Mouse (Mus musculus) forebrain, embryonic 14.5 days (tissue): ENCODE results near the gene Tgfbi. TPM values are rescaled to one million over a fixed set of nuclear protein-coding genes. Genes with fewer than 3 reads are reported as not detected.

Experiments used
- ATAC-seq: fragments of 200-750 bp; cut with Nextera tagmentation; 2 replicates; pipeline ENCODE4 v1.8.0; 2017; ENCODE audit warnings: mild to moderate bottlenecking, moderate library complexity
- DNase-seq: peaks from one replicate; pipeline ENCODE4 v3.0.0-alpha.2; 2015; ENCODE audit warnings: low spot score
- H3K27ac ChIP-seq: fragments of 300-500 bp; sonication (generic); 2 replicates; pipeline ENCODE4 v1.5.1; 2014; ENCODE audit warnings: low read depth, mild to moderate bottlenecking, control low read depth, low read length, moderate library complexity
- H3K27me3 ChIP-seq: fragments of 300-500 bp; sonication (generic); replicated peaks from 2 replicates; pipeline ENCODE4 v1.6.1; 2014; ENCODE audit warnings: low read length, control low read depth, mixed read lengths; ENCODE audit not compliant: control insufficient read depth, insufficient read depth
- H3K36me3 ChIP-seq: fragments of 300-500 bp; sonication (generic); 2 replicates; pipeline ENCODE4 v1.6.1; 2014; ENCODE audit warnings: low read length, control low read depth; ENCODE audit not compliant: control insufficient read depth, insufficient read depth
- H3K4me1 ChIP-seq: fragments of 300-500 bp; sonication (generic); 2 replicates; pipeline ENCODE4 v1.6.1; 2014; ENCODE audit warnings: antibody characterized with exemption, low read length, control low read depth; ENCODE audit not compliant: control insufficient read depth, insufficient read depth
- H3K4me2 ChIP-seq: fragments of 300-500 bp; sonication (generic); 2 replicates; pipeline ENCODE4 v1.6.1; 2014; ENCODE audit warnings: mild to moderate bottlenecking, control low read depth, low read length
- H3K4me3 ChIP-seq: fragments of 300-500 bp; sonication (generic); 2 replicates; pipeline ENCODE4 v1.5.1; 2014; ENCODE audit warnings: low read depth, low read length, control low read depth
- H3K9ac ChIP-seq: fragments of 300-500 bp; sonication (generic); 2 replicates; pipeline ENCODE4 v1.6.1; 2014; ENCODE audit warnings: mild to moderate bottlenecking, low read length, control low read depth, moderate library complexity
- H3K9me3 ChIP-seq: fragments of 300-500 bp; sonication (generic); replicated peaks from 2 replicates; pipeline ENCODE4 v1.6.1; 2016; ENCODE audit warnings: low read length, control low read depth, mixed read lengths; ENCODE audit not compliant: control insufficient read depth
- WGBS: fragments of 180-500 bp; shearing (Covaris S2); extraction: QIAGEN DNeasy Blood & Tissue Kit; methylation state at CpG from one replicate; pipeline ENCODE4 v1.1.7; 2014; 5-methylcytosine and 5-hydroxymethylcytosine counted together
- polyA plus RNA-seq: library from polyadenylated mRNA; unstranded; fragments of >200 nt; fragmentation: Nextera tagmentation; extraction: Ambion mirVana; gene quantifications from 2 replicates; pipeline ENCODE4 v1.2.1, GENCODE M21; 2014

Tgfbi gene
- polyA plus RNA-seq, 1 experiment from 2014 or later = 3.8 TPM

DNA sequence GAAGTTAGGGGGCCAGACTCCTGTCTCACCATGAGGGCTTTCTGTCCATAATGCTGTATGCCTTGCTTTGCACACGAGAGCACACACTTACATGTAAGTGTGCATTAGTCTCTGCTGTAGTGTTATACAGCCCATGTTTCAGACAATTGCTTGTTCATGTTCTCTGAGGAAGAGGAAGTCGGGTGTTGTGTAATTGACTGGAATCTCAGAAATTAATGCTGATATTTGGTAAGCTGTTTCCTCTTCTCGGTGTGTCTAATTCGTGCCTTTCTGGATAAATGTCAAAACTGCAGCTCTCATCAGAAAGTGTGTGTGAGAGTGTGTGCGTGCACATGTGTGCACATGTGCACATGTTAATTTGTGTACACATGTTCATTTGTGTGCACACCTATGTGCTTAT is 16.1 kb upstream of the Tgfbi start:
- Histone ChIP-seq H3K9me3 (no peaks in the 10 kb centered on the region), H3K4me1 (peaks cover 14% of the 10 kb centered on the region), H3K4me3 (no peak overlapping the region), H3K4me2 (no peak overlapping the region), H3K36me3 (no peaks in the 10 kb centered on the region), H3K9ac (no peak overlapping the region), H3K27me3 (no peaks in the 10 kb centered on the region), H3K27ac (no peak overlapping the region)
- WGBS = 91% methylated on average over 5 of the region's 5 CpGs
- DNase-seq (no peak), ATAC-seq (no peak)

DNA sequence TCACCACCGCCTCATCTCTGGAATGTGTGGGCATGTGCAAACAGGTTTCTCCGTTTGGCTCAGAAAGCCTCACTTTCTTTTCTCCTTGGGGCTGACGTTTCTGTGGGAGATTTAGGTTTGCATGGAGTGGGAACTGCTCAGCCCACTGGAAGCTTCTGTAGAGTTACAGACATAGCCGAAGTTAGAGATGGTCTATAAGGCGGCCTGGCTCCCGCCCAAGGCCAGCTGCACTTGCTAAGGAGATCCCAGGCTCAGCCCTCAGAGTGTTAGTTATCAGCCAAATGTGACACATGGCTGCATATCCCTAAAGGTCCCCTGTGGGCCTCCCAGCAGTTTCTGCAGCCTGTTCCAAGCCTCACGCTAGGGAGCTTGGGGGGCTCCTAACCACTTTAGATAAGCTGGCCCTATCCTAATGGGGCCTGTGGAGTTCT is 15.3 kb upstream of the Tgfbi start:
- Histone ChIP-seq H3K4me1 (peaks cover 15% of the 10 kb centered on the region), H3K27me3 (no peaks in the 10 kb centered on the region), H3K4me3 (no peak overlapping the region), H3K9me3 (no peaks in the 10 kb centered on the region), H3K27ac (no peak overlapping the region), H3K9ac (no peak overlapping the region), H3K36me3 (no peaks in the 10 kb centered on the region), H3K4me2 (no peak overlapping the region)
- DNase-seq (no peak), ATAC-seq (no peak)
- 73% methylated on average over 7 of the region's 7 CpGs for WGBS

DNA sequence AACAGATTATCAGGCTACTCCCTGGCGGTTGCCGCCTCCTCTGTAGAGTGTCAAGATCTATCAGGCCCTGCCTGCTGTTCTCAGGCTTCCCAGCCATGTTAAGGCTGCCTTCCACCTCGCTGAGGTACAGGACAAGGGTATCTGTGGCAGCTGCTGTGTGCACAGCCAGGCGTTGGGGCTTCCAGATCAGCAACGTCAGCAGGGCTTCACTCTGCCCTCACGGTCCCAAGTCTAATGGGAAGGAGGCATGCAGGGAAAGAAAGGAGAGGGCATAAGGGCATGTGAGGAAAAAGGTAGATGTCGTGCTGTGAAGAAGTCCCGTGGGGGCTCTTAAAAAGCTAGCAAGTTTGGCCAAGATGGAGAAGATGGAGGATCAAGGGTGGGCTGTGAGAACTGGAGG is 14.1 kb upstream of the Tgfbi start:
- 83% methylated on average over 8 of the region's 8 CpGs for WGBS
- no peak overlapping the region for H3K9ac ChIP-seq
- no peak for DNase-seq
- ATAC-seq = no peak
- peaks cover 15% of the 10 kb centered on the region for H3K4me1 ChIP-seq
- no peak overlapping the region for H3K4me2 ChIP-seq
- H3K36me3 ChIP-seq = no peaks in the 10 kb centered on the region
- no peaks in the 10 kb centered on the region for H3K27me3 ChIP-seq
- H3K4me3 ChIP-seq = no peak overlapping the region
- no peak overlapping the region for H3K27ac ChIP-seq
- no peaks in the 10 kb centered on the region for H3K9me3 ChIP-seq

DNA sequence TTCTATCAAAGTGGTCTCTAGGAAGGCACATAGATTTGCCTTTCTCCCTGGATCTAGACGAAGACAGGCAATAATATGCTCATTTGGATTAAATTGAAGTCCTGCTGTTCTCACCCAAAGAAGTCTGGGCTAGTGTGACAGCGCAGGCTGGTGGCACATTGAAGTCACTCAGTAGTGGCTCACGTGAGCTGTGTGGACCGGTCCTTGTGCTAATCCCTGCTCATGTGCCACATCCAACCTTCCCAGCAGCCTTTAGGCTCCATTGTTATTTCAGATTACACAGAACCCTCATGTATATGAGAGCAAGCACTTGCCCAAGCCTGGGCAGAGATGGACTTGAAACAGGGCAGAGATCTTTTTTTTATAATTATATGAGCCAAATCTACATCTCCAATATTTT is 12.0 kb upstream of the Tgfbi start:
- Histone ChIP-seq H3K9ac (no peak overlapping the region), H3K4me1 (peaks cover 15% of the 10 kb centered on the region), H3K4me2 (no peak overlapping the region), H3K9me3 (no peaks in the 10 kb centered on the region), H3K27ac (no peak overlapping the region), H3K4me3 (no peak overlapping the region), H3K27me3 (no peaks in the 10 kb centered on the region), H3K36me3 (no peaks in the 10 kb centered on the region)
- ATAC-seq (peak; percentile 67), DNase-seq (peak; percentile 50)
- WGBS = 32% methylated on average over 4 of the region's 4 CpGs

DNA sequence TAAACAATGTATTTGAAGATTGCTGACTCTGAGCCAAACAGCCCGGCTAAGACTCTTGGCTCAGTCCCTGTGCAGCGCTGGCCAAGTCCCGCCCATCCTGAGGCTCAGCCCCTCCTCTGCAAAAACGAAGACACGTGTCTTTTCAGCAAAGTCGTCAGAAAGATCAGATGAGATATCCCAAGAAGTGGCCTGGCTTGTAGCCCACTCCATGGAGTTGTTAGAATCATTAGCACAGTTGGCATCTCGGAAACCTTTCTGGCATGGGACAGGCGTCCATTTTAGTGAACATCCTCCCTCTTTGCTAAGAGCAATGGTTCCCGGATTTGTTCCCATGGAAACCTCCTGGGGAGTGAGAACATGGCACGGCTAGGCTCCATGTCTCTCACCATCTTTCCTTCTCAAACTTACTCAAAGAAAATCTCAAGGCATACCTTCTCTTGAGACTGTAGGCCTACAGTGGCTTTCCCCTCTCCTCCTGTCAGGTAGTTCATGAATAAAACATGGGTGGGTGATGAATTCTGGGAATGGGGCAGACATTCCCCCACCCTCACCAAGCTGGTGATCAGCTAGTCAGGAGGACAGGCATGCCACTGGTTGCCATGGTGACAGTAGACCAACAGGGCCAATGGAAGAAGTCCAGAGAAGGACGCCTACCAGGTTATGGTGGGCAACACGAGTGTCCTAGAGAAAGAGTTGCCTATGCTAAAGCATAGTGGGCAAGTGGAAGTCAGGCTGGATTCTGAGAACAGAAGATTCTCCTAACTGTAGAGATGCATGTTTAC is 11.3 kb upstream of the Tgfbi start:
- DNase-seq (peak; percentile 85), ATAC-seq (peak; percentile 87)
- no peaks in the 10 kb centered on the region for H3K36me3 ChIP-seq
- no peak overlapping the region for H3K27ac ChIP-seq
- H3K4me1 ChIP-seq = peaks cover 15% of the 10 kb centered on the region
- H3K9ac ChIP-seq = no peak overlapping the region
- 25% methylated on average over 12 of the region's 12 CpGs for WGBS
- H3K27me3 ChIP-seq = no peaks in the 10 kb centered on the region
- peak overlapping the region; percentile 15; the same call in 1 of the 2 replicates for H3K4me2 ChIP-seq
- H3K9me3 ChIP-seq = no peaks in the 10 kb centered on the region
- H3K4me3 ChIP-seq = no peak overlapping the region

DNA sequence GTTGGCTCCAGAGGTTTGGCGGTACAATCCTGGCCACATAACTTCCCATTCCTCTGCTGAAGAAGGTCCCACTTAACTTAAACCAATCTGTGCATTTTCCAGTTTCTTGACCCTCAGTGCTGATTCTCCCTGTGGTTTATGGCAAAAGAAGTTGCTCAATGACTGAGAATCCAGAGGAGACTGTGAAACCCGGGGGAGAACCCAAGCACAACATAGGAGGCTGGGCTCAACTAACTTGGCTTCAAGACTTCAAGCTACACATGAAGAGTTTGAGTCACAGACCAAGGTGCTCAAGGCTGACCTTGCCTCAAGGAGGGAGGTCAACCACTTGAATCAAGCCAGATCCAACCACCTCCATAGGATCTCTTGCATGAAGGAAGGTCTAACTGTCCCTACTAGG is 9.8 kb upstream of the Tgfbi start:
- no peaks in the 10 kb centered on the region for H3K36me3 ChIP-seq
- 99% methylated on average over 2 of the region's 2 CpGs for WGBS
- ATAC-seq = no peak
- no peaks in the 10 kb centered on the region for H3K9me3 ChIP-seq
- no peak overlapping the region for H3K9ac ChIP-seq
- H3K27ac ChIP-seq = no peak overlapping the region
- no peak overlapping the region for H3K4me3 ChIP-seq
- H3K4me2 ChIP-seq = no peak overlapping the region
- no peaks in the 10 kb centered on the region for H3K27me3 ChIP-seq
- peaks cover 15% of the 10 kb centered on the region for H3K4me1 ChIP-seq
- no peak for DNase-seq

DNA sequence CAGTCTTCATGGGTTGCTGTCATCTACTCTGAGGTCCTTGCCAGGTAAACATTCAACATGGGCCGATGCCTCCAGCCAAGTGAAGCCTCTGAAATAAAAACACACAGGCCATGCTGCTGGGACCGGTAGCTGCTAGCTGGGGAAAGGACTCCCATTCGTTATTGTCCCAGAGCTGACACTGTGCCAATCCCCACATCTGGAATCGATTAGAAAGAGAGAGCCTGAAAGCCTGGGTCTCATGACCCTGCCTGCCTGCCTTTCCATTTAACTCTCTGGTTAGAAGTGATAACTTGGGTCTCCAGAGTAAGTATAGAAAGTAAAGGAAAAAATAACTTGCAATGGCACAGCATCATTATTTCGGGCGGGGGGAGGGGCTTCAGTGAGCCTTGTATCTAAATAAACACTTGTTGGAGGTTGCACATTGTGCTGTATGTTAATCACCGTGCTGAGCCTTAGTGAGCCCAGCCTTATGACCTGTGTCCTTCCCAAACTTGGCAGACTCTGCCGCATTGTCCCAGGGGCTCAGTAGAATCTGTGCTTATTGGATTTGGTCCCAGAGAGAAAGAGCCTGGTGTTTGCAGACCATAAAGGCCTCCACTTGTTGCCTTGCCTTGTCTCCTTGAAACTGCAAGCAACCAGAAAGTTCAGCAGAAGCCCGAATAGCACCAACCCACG is 9.0 kb upstream of the Tgfbi start:
- H3K27me3 ChIP-seq = no peaks in the 10 kb centered on the region
- DNase-seq = no peak

DNA sequence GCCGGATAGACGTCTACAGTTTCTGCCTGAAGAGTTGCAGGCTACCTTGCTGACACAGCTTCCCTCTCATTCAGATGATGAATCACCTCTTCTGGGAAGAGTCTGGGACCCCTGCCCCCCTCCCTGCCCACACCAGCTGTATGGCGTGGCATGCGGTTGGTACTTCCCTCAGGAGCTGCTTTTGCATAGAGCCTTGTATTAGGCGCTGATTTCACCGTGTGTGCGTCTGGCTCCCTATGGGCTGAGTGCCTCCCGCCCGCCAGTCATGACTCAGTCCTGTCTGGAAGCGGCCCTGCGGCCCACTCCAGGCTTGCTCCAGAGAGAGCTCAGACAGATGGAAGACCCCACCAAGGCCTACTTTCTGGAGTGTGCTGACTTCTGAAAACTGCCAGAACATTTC is 8.1 kb upstream of the Tgfbi start:
- Histone ChIP-seq H3K4me3 (no peak overlapping the region), H3K9ac (no peak overlapping the region), H3K4me1 (peaks cover 15% of the 10 kb centered on the region), H3K27ac (no peak overlapping the region), H3K9me3 (no peaks in the 10 kb centered on the region), H3K4me2 (no peak overlapping the region), H3K27me3 (no peaks in the 10 kb centered on the region), H3K36me3 (no peaks in the 10 kb centered on the region)
- 61% methylated on average over 11 of the region's 11 CpGs for WGBS
- DNase-seq (no peak), ATAC-seq (no peak; the same call in 1 of the 2 replicates)

More for the DNA sequence above, 9.0 kb upstream of the Tgfbi start:
- no peaks in the 10 kb centered on the region for H3K9me3 ChIP-seq
- H3K9ac ChIP-seq = no peak overlapping the region
- H3K27ac ChIP-seq = no peak overlapping the region
- H3K4me3 ChIP-seq = no peak overlapping the region
- no peak overlapping the region for H3K4me2 ChIP-seq
- H3K36me3 ChIP-seq = no peaks in the 10 kb centered on the region
- peaks cover 15% of the 10 kb centered on the region for H3K4me1 ChIP-seq
- 74% methylated on average over 10 of the region's 10 CpGs for WGBS
- no peak for ATAC-seq

DNA sequence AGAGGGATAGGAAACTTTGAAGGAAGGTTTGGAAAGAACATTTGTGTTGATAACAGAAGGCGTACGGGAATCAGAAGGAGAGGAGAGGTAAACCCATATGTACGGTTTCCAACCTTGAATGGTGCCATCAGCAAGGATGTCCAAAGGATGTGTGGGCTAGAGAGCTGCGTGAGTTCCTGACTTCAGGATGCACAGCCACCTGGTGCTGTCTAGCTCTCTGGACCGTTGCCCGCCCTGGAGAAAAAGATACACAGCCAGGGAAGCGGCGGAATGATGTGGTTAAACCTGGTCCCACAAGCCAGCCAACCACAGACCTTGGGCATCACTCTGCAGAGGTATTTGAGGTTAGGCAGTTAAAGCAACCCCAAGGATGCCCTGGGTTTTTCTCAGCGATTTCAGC is 3.8 kb upstream of the Tgfbi start:
- no peak overlapping the region for H3K27ac ChIP-seq
- 94% methylated on average over 9 of the region's 9 CpGs for WGBS
- H3K27me3 ChIP-seq = peaks cover 12% of the 10 kb centered on the region; the same call in 1 of the 2 replicates
- no peak for DNase-seq
- H3K4me3 ChIP-seq = no peak overlapping the region
- H3K9me3 ChIP-seq = no peaks in the 10 kb centered on the region
- no peak overlapping the region for H3K9ac ChIP-seq
- H3K36me3 ChIP-seq = no peaks in the 10 kb centered on the region
- no peak overlapping the region for H3K4me2 ChIP-seq
- ATAC-seq = no peak
- peaks cover 8% of the 10 kb centered on the region for H3K4me1 ChIP-seq
